Mouse (Mus musculus): Measurements from ENCODE around the gene Traf5.

Traf5 gene

DNA sequence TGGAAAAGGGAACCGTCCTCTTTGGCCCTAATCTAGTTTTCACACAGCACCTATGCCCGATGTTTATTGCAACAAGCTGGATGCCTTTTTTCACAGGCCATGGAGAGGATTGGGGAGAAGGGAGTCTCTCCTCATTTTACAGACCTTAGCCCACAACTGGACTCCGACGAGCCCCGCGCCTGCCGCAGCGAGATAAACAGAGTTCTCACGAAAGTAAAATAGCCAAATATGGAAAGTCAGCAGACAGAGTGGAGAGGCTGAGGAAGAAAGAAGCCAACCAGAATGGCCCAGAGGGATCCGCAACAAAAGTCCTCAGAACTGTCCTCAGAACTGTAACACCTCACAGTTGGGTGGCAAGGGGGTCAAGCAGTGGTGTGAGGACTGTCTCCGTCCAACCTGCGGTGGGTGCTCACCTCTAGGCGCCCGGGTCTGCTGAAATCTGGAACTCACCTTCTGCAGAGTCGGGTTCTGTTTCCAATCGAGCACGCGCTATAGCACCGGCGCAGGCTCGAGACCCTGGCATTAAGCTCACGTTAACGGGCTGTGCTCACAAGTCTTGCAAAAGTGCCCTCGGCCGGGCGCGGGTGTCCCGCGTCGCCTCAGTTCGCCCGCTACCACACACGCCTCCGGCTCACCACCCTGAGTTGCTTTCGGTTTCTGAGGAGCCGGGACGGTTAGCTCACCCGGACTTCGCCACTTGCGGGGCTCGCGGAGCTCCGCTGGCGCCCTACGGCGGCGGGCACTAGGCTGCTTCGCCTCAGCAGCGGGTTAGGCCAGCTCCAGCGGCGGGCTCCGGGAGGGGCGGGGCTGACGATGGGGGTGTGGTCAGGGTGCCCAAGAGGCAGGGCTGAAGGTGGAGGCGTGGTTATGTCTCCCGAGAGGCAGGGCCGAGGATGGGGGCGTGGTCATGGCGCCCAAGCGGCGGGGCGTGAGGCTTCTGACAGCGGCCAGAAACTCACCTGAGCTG, at the start of gene Traf5:
TSS of gene Traf5 (minus strand) at position 754 of the 967 bp plus-strand sequence.
- peak; percentile 96 for DNase-seq (ENCODE audit: low read depth, low spot score)

DNA sequence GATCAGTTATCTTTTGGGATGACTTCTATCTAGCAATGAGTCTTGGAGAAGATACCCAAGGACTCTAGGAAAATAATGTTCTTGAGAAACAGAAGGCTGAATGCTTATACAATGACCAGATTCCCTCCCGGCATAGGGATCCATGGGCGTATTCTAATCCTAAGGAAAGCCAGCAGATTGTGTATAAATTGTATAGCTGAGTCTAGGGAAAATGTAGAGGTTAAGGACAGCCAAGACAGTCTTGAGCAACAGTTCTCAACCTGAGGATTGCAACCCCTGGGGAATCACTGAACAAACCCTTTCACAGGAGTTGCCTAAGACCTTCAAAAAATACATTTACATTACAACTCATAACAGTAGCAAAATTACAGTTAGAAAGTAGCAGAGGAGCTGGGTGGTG, 48.0 kb upstream of the Traf5 start:
- no peak for DNase-seq (ENCODE audit: low read depth, low spot score)

DNA sequence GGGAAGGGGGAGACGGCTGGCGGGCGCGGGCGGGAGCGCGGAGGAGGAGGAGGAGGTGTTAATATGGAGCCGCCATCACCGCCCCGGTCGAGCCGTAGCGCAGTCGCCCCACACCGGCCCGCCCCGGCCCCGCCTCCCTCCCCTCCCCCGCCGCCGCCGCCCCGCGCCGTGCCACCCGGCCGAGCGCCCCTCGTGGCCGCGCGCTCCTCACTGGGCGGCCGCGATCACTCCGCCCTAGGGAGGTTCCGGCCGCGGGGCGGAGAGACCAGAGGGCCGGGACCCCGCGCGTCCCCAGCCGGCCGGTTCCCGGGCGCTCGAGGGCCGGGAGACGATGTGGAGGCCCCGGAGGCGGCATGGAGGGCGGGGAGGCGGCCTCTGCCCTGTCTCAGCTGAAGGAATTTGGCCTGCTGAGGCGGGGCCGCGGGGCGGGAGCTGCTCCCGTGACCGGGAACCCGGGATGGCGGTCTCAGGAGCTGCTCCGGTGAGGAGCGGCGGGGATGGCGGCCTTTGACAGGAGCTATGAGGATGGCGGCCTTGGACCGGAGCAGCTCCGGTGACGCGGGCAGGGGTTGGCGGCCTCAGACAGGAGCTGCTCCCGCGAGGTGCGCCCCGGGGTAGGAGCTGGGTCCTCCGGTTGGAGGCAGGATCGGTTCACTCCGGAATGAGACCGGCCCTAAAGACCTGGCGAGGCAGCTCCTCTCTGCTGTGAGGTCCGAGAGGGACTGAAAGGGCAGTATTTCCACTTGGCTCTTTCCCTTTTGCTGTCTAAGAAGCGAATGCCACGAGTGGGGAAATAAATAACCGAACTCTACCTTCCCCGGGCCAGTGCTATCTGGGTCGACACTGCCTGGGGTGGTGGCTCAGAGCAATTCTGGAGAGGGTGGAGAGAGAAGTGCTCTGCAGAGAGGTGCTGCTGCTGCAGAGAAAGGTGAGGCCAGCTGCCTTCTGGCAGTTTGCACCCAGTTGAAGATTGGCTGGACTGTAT, 45.9 kb upstream of the Traf5 start, which contains the start of gene Rcor3:
TSS of gene Rcor3 (minus strand) at position 137 of the 985 bp plus-strand sequence.
- peak; percentile 79 for DNase-seq (ENCODE audit: low read depth, low spot score)

DNA sequence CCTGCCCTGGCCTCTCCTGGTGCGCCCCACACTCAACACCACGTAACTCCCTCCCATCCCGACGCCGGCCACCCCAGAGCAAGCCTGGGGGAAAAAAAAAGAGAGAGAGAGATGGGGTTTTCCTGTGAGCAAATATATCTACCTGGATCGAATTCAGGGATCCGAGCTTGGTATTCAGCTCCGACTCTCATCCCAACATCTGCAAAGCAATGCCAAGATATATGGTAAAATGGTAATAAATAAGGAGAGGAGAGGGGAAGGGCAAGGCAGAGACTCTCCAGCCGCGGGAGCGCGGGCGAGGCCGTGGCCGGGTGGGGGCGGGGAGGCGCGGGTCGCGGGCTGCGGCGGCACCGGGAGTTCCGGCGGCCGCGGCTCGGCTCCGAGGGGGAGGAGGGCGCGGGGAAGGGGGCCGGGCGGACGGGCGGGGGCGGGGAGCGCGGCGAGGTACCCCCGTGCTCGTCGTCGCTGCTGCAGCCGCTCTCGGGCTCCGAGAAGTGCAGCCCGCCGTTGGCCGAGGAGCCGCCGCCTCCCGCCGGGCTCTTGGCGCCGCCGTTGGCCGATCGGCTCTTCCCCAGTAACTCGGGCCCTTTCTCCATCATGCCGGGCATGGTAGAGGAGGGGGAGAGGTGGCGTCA, 45.0 kb upstream of the Traf5 start:
- no peak for DNase-seq (ENCODE audit: low read depth, low spot score)

DNA sequence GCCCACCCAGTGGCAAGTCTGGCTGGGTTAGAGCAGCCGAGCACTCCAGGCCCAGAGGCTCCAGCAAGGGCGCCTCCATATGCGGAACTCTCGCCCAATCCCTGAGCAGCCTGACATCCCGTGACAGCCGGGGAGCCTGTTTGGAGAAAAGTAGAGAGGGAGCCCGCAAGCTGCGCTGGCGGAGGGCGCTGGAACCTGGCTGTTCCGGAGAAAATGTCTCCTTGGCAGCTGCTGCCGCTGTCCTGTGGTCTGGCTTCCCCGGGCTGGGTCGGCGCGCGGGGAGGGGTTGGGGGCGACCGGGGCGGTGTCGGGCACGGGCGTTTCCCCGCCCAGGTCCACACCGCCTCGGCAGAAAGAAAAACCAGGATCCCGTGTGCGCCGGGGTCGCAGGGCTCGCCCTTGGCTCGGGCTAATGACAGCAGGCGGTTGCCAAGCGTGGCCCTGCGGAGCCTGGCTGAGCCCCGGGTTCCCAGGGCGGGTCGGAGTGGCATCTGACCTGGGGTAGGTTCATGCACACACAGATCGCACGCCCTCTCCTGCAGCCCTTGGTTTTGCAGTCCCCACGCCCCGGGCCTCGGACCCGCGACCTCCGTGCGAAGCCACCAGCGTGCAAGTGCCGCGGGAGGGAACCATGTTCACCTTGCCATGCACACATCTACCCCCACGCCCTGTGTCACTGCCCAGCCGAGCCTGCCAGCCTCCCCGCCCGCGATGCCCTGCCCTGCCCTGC, 44.4 kb upstream of the Traf5 start:
- peak; percentile 91 for DNase-seq (ENCODE audit: low read depth, low spot score)

DNA sequence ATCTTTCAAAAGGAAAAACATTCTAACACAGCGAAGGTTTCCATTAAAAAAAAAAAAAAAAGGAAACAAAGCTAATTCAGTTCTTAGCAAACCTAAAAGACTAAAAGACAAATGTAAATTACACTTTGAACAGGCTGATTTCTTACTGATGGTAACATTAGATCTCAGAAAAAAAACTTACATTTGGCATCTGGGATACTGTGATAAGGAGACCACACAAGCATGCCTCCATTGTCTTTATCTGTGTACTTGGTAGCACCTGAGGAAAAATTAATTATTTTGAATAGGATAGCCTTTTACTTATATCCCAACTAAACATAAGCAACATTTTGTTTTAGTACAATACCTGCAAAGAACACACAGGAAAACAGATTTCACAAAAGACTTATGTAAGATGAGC, 37.8 kb upstream of the Traf5 start:
- DNase-seq (ENCODE audit: low read depth, low spot score): no peak

DNA sequence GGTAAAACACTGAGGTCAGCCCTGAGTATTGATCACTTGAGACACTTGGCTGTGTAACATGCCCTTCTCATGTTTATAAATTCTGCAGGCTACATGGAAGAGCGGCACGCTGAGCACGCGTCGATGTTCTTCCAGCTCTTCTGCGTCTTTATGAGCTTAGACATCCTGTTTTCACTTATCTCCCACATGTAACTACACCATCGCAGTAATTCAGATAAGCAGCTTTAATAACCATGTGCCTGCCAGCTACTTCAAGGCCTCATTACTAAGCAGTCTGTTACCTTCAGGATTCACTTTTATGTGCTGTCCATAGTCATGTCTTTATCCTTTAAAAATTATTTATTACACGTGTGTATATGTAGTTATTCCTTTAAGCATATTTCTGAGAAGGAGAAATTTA, 36.0 kb upstream of the Traf5 start:
- no peak for DNase-seq (ENCODE audit: low read depth, low spot score)

DNA sequence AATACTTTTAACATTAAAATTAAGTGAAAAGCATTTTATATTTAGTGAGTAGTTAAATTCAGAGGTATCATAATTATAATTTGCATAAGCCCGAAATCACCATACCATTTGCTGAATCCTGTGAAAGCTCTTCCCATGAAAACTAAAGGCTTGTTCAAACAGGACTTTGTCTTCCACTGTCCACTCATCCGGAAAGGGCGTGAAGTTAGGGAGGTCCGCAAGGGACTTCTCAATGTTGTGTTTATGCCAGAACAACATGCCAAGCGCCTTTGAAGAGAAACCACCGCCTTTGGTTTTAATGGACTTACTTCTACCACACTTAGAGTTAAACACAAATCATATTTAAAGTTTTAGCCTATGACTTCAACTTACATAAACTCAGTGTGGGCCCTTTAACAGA, 33.4 kb upstream of the Traf5 start:
- DNase-seq (ENCODE audit: low read depth, low spot score): no peak

DNA sequence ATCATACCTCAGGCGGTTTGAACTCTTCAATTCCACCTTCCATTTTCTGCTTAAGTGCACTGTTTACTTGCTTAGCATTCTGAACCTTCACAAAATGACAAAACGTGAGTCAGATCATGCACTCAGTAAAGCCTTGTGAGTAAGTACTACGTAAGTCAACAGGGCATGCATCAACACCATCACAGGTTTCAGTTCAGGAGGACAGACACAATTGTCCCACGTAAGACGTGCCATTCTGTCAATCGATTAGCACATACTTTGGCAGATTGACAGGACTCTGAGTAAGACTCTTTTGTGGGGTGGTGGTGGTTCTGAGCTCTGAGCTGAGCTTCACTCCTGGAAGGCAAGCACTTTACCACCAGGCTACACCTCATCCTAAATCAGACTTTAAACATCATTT, 23.9 kb upstream of the Traf5 start:
- no peak for DNase-seq (ENCODE audit: low read depth, low spot score)

DNA sequence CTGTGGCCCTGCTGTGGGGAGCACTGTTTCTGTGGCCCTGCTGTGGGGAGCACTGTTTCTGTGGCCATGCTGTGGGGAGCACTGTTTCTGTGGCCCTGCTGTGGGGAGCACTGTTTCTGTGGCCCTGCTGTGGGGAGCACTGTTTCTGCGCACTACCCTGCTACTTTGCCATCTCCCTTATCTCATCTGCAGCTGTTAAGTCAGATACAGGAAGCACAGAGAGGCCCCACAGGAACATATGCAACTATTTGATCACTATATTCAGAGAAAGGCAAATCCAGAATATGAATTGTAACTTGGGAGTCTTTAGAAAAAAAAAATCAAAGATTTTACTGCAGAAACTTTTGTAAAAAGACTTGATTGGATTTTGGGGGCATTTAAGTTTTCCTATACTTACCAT, 23.0 kb upstream of the Traf5 start:
- DNase-seq (ENCODE audit: low read depth, low spot score): no peak

DNA sequence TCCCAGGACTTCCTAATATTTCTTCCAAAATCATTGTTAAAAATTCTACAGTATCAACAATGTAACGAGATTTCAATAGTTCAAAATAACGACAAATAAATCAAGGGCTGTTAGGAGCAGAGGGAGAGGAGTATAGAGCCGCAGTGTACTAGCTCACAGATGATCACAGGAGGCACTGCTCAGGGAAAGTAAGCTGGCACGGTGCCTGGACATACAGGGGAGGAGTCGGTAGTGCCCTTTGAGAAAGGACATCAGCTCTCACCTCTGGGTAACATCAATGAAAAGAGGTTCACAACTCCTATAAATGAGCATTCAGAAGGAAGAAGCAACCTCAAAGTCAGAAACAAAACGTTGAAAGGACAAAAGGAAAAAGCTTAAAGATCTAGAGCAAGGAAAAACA, 16.8 kb upstream of the Traf5 start:
- DNase-seq (ENCODE audit: low read depth, low spot score): no peak

DNA sequence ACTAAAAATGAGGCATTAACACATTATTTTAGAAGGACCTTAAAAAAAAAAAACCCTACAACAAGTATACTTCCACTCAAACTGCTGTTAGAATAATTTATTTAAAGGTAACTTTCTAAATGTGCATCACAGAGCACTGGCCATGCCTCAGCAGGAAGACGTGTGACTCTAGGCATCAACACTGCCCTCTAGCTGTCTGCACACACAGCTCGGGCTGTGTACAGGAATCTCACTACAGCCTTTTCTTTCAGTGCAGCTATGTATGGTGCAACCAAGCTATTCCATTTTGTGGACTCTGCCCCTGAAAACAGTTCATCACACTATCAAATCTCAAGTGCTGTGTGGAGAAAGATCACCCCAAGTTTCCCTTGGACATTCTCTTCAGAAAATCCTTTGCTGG, 15.0 kb upstream of the Traf5 start:
- DNase-seq (ENCODE audit: low read depth, low spot score): peak; percentile 56

DNA sequence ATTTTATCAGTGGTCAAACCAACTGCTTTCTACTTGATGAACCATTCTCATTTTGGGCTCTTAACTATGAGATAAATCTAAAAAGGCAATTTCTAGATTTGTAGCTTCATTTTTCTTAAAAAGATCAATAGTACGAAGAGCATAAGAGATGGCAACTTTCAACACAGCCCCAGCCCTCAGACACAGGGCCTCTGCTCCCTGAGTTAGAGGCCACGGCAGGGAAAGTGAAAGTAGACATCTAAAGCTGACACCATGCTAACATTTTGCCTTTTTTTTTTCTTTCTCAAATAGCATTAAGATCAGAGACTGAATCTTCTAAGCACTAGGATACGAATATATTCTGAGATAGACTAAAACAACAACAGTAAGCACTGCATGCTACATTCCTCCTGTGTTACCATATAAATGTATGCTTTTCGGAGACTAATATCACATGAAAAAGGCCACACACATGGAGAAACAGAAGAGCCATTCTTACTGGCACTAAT, 13.6 kb upstream of the Traf5 start:
- DNase-seq (ENCODE audit: low read depth, low spot score): no peak

DNA sequence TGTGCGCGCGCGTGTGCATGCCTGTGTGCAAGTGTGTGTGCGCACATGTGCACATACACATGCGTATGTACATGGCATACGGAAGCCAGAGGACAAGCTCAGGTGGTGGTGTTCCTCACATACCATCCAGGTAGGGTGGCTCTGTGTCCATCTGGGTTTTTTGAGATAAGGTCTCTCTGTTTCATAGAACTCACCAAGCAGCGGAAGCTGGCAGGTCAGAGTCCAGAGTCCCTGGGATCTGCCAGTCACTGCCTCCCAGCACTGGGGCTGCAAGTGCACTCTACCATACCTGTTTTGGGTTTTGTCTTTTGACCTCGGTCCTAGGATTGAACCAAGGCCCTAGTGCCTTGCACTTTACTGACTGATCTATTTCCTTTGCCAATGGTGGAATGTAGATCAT, 11.7 kb upstream of the Traf5 start:
- no peak for DNase-seq (ENCODE audit: low read depth, low spot score)

DNA sequence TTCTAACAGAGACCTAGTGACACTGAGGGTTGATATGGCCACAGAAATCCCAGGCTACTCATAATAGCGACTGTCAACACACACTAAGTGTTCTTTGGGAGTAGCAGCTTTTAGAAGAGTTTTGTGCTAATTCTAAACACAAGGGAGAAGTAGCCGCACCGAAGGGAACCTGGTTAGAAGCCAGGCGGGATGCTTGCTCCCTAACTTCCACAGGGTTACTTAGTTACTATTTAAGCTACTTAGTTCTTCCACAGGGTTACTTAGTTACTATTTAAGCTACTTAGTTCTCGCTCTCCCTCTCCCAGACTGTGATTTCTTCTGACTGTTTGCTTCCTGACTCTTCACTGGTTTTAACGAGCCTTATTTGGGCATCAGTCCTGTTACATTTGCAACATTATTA, 10.8 kb upstream of the Traf5 start:
- DNase-seq (ENCODE audit: low read depth, low spot score): no peak

DNA sequence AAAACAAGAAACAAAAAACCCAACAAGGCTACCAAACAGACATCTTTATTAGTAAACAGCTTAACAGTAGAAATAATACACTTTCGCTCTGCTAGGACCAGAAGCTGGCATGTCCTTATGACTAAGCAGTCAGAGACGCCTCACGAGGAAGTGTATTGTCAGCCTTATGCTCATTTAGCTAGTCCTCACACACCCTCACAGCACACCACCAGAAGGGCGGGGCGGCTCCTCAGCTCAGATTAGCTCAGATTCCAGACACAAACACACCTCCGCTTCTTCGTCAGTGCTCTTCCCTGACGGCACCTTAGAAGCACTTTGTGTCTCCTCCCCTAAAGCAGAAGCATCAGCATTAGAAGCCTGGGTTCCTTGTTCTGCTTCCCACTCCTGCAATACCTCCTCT, 9.0 kb upstream of the Traf5 start:
- DNase-seq (ENCODE audit: low read depth, low spot score): peak; percentile 74

DNA sequence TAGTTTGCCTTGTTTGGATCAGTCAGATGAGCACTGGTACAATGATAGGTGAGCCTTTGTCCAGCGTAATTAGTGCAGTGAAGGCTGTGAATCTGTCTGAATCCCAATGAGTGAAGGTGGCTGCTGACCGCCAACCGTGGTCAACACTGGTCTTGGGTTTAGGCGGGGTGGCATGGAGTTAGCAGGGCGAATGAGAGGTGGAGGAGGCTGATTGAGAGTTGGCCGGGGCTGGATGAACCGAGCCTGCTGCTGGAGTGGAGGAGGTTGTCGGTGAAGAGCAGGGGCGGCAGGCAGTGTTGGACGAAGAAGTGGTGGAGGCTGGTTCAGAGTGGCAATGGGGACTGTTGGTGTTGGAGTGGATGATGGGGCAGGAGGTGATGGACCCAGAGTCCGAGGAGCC, 8.4 kb upstream of the Traf5 start:
- no peak for DNase-seq (ENCODE audit: low read depth, low spot score)

DNA sequence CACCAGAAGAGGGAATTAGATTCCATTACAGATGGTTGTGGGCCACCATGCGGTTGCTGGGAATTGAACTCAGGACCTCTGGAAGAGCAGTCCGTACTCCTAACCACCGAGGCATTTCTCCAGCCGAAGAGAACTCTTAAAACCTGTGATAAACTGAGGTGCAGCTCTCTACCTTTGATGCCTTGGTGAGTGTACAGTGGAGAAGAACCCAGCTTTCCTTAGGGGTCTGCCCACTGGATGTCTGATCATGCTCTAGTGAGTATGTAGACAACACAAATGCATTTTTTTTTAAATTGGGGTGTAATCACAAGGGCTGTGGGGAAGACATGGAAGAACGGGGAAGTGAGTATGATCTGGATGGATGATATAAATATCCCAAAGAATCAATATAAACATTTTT, 3.3 kb upstream of the Traf5 start:
- DNase-seq (ENCODE audit: low read depth, low spot score): no peak

DNA sequence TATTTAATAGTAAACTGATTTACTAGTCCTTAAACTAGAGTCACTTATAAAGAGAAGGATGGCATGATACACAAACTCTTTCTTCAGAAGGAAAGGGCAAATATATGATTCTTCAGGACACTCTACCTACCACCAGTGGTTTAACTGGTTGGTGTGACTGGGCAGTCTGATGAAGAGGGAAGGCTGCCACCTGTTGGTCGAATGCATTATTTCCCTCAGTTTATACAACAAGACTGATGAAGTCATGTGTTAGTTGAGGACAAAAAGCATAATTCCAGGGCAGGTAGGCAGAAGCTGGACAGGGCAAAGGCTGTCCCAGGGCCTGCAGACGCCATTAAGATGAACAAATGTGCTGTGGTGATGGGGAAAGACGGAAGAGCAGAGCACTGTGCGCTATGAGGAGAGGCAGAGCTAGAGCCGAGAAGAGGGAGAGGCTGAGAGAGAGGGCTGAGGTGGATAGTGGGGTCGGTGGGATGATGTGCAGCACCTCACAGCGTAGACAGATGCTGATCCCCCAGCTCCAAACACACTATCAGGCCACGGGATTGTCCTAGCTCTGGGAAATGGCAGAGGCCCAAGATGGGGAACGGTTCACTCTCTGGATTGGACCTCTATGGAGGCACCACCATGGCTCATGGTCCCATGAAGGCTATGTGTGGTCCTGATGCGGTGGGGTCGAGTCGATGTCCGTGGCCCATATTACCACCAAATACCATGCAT, 2.3 kb upstream of the Traf5 start:
- DNase-seq (ENCODE audit: low read depth, low spot score): peak; percentile 85
